Mouse (Mus musculus) Muller cell, postnatal 12 days (primary cell): ENCODE data around the gene Tbx21.

ENCODE experiments used
- DNase-seq: peaks from one replicate; pipeline ENCODE4 v3.0.0-alpha.2; 2015; ENCODE audit errors: inconsistent ontology term

Gene Tbx21

GRCm38 (mm10) chr11:97132185-97132584, 17.1 kb upstream of the Tbx21 start:
- no peak for DNase-seq

GRCm38 (mm10) chr11:97131683-97132082, 16.6 kb upstream of the Tbx21 start:
- DNase-seq, result no peak

- DNase-seq, result no peak
These were observed 15.2 kb upstream of the Tbx21 start for GRCm38 (mm10) chr11:97130318-97130717.

GRCm38 (mm10) chr11:97128956-97129355, 13.8 kb upstream of the Tbx21 start:
- no peak for DNase-seq

- no peak for DNase-seq
These were observed 12.5 kb upstream of the Tbx21 start for GRCm38 (mm10) chr11:97127470-97128223.

GRCm38 (mm10) chr11:97126645-97127468, 11.7 kb upstream of the Tbx21 start:
- peak; percentile 40 for DNase-seq

- no peak for DNase-seq
These were observed 9.3 kb upstream of the Tbx21 start for GRCm38 (mm10) chr11:97124266-97125036.

GRCm38 (mm10) chr11:97123282-97123890, 8.3 kb upstream of the Tbx21 start:
- DNase-seq, result no peak

GRCm38 (mm10) chr11:97120641-97121040, 5.5 kb upstream of the Tbx21 start:
- DNase-seq, result no peak

GRCm38 (mm10) chr11:97120221-97120620, 5.1 kb upstream of the Tbx21 start:
- no peak for DNase-seq

GRCm38 (mm10) chr11:97115797-97116196, 666 bp upstream of the Tbx21 start:
- no peak for DNase-seq

GRCm38 (mm10) chr11:97112519-97113125, 2.5 kb downstream of the Tbx21 start:
- no peak for DNase-seq

GRCm38 (mm10) chr11:97108976-97109375, 6.2 kb downstream of the Tbx21 start:
- no peak for DNase-seq

GRCm38 (mm10) chr11:97104091-97104483, 11.0 kb downstream of the Tbx21 start:
- no peak for DNase-seq

- no peak for DNase-seq
These were observed 11.7 kb downstream of the Tbx21 start for GRCm38 (mm10) chr11:97103163-97104090.

GRCm38 (mm10) chr11:97101722-97102121, 13.4 kb downstream of the Tbx21 start:
- DNase-seq, result peak; percentile 24

GRCm38 (mm10) chr11:97098791-97099190, 16.3 kb downstream of the Tbx21 start:
- DNase-seq, result no peak

GRCm38 (mm10) chr11:97094600-97094999, 20.5 kb downstream of the Tbx21 start:
- DNase-seq, result no peak

- DNase-seq, result no peak
These were observed 28.8 kb downstream of the Tbx21 start for GRCm38 (mm10) chr11:97086365-97086764.

- DNase-seq, result no peak
These were observed 30.2 kb downstream of the Tbx21 start for GRCm38 (mm10) chr11:97084821-97085505.
